In the genomic region with DNA sequence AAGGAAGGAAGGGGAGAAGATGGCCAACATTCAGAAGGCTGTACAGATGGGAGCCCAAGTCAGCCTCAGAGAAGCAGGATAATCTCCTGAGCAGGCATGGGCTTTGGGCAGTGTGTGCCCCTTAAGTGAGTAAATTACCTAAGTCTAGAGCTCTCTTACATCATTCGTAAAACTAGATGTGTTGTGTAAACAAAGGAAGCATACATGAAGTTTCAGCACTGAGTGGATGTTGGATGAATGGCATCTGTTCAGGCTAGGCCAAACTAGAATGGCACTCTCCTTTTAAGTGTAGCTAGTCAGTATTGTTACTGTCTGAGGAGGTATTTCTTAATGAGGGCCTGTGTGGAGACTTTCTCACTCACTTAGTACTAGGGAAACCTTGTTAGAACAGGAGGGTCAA, we compare ENCODE assay signal across 30 mouse cellular contexts.
"Had no signal": no experiment of that assay in that cellular context is flagged by ENCODE, and none has a peak within 500 bp of the region (broad histone marks: within the 10 kb centered on the region; RNA-seq: fewer than 3 reads in every experiment).

No protein-coding gene starts in this region.

- H3K4me3 ChIP-seq: left cerebral cortex, adult 2 months; limb, embryonic 10.5 days; limb, embryonic 12.5 days; limb, embryonic 13.5 days; limb, embryonic 15.5 days; liver, embryonic 12.5 days; liver, embryonic 13.5 days; liver, embryonic 15.5 days; lung, embryonic 15.5 days; megakaryocyte, embryonic 14.5 days; midbrain, embryonic 10.5 days; midbrain, embryonic 12.5 days; midbrain, embryonic 13.5 days; midbrain, embryonic 15.5 days; myocyte; neural tube, embryonic 12.5 days; neural tube, embryonic 13.5 days had no signal

- H3K9ac ChIP-seq: limb, embryonic 12.5 days; limb, embryonic 13.5 days; limb, embryonic 15.5 days; liver, embryonic 12.5 days; liver, embryonic 13.5 days; liver, embryonic 14.5 days; liver, embryonic 15.5 days; liver, postnatal 0 days; lung, embryonic 14.5 days; lung, embryonic 15.5 days; midbrain, embryonic 12.5 days; midbrain, embryonic 13.5 days; midbrain, embryonic 15.5 days; neural tube, embryonic 12.5 days; neural tube, embryonic 13.5 days had no signal

- DNase-seq: layer of hippocampus, postnatal 36 days; left cerebral cortex, postnatal 4 days; liver, embryonic 13.5 days; liver, postnatal 0 days; lung, adult 18-20 months; lung, adult 2 months; lung, embryonic 14.5 days; lung, postnatal 10 days; lung, postnatal 4 days; midbrain, embryonic 14.5 days had no signal

- H3K36me3 ChIP-seq: limb, embryonic 10.5 days; limb, embryonic 12.5 days; limb, embryonic 13.5 days; limb, embryonic 15.5 days; liver, embryonic 12.5 days; liver, embryonic 13.5 days; liver, embryonic 15.5 days; lung, embryonic 15.5 days; midbrain, embryonic 10.5 days; midbrain, embryonic 12.5 days; midbrain, embryonic 13.5 days; midbrain, embryonic 15.5 days; neural tube, embryonic 12.5 days; neural tube, embryonic 13.5 days had no signal

- H3K27ac ChIP-seq: left cerebral cortex, adult 2 months; limb, embryonic 10.5 days; limb, embryonic 12.5 days; limb, embryonic 13.5 days; limb, embryonic 15.5 days; liver, embryonic 12.5 days; liver, embryonic 13.5 days; liver, embryonic 14.5 days; liver, embryonic 15.5 days; lung, embryonic 15.5 days; macrophage; midbrain, embryonic 10.5 days; midbrain, embryonic 12.5 days; midbrain, embryonic 13.5 days; midbrain, embryonic 15.5 days; neural tube, embryonic 12.5 days; neural tube, embryonic 13.5 days had no signal

- H3K27me3 ChIP-seq: limb, embryonic 12.5 days; limb, embryonic 13.5 days; limb, embryonic 15.5 days; liver, embryonic 12.5 days; liver, embryonic 13.5 days; liver, embryonic 15.5 days; lung, embryonic 15.5 days; megakaryocyte, embryonic 14.5 days; midbrain, embryonic 12.5 days; midbrain, embryonic 13.5 days; midbrain, embryonic 15.5 days; neural tube, embryonic 12.5 days; neural tube, embryonic 13.5 days had no signal

- H3K4me2 ChIP-seq: limb, embryonic 12.5 days; limb, embryonic 13.5 days; limb, embryonic 15.5 days; liver, embryonic 12.5 days; liver, embryonic 13.5 days; liver, embryonic 15.5 days; lung, embryonic 14.5 days; lung, embryonic 15.5 days; midbrain, embryonic 11.5 days; midbrain, embryonic 12.5 days; midbrain, embryonic 13.5 days; midbrain, embryonic 15.5 days; neural tube, embryonic 12.5 days; neural tube, embryonic 13.5 days had no signal

- H3K4me1 ChIP-seq: limb, embryonic 10.5 days; limb, embryonic 13.5 days; limb, embryonic 15.5 days; liver, embryonic 12.5 days; liver, embryonic 13.5 days; liver, embryonic 15.5 days; lung, embryonic 15.5 days; megakaryocyte, embryonic 14.5 days; midbrain, embryonic 15.5 days had no signal

- H3K9me3 ChIP-seq: limb, embryonic 10.5 days; limb, embryonic 12.5 days; limb, embryonic 13.5 days; limb, embryonic 15.5 days; liver, embryonic 12.5 days; liver, embryonic 13.5 days; liver, embryonic 15.5 days; lung, embryonic 15.5 days; megakaryocyte, embryonic 14.5 days; midbrain, embryonic 10.5 days; midbrain, embryonic 12.5 days; midbrain, embryonic 13.5 days; midbrain, embryonic 15.5 days; neural tube, embryonic 12.5 days; neural tube, embryonic 13.5 days had no signal

- ATAC-seq: liver, embryonic 12.5 days; liver, postnatal 0 days; midbrain, embryonic 13.5 days; midbrain, embryonic 15.5 days; midbrain, embryonic 16.5 days had no signal
